Mouse (Mus musculus) brain, embryonic 14.5 days (tissue): Measurements from ENCODE around the gene Ech1.

Experiments used
- CTCF ChIP-seq: fragments of 200-500 bp; IDR thresholded peaks from 2 replicates; pipeline ENCODE4 v1.5.1; 2012; ENCODE audit warnings: inconsistent platforms, mild to moderate bottlenecking, moderate library complexity, borderline replicate concordance; ENCODE audit not compliant: insufficient read depth, insufficient read length; ENCODE audit errors: extremely low read depth
- POLR2A ChIP-seq: fragments of 200-500 bp; IDR thresholded peaks from 2 replicates; pipeline ENCODE4 v1.6.1; 2012; ENCODE audit warnings: mild to moderate bottlenecking, inconsistent platforms, borderline replicate concordance; ENCODE audit not compliant: poor library complexity, insufficient read depth, insufficient read length, severe bottlenecking; ENCODE audit errors: extremely low read depth

DNA sequence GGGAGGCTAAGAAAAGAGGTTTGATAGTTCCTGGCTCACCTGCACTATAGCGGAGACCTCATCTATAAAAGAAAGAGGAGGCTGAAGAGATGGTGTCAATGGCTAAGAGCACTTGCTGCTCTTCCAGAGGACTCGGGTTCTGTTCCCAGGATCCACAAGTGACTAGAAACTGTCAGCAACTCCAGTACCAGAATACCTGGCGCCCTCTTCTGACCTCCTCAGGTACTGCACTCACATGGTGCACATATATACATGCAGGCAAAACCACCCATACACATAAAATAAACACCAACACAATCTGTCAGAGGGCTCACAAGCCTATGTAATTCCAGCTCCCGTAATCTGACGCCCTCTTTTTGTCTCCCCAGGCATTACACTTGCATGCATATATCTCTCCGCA, 35.9 kb downstream of the Ech1 start:
- TF ChIP-seq CTCF (peak; percentile 26; the same call in 1 of the 2 replicates), POLR2A (no peak)
